Mouse (Mus musculus): ENCODE data around the gene Rfx4.

DNA sequence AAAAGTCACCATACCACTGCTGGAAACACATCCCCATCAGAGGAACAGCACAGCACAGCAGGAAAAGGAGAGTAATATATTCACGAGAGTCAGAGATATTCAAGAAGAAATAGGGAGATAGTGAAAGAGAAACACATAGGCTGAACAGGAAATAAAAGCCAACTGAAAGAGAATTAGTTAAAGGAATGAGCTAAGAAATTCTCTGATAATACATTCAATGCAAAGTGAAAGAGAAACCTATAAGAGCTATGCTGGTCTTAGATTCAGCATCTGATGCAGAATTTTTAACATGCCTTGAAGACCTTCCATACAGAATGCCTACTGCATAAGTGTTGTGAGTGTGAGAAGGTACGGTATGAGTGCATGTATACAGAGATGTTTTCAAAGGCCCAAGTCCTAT lies 126.7 kb downstream of the Rfx4 start:
- TF ChIP-seq CTCF (IDR thresholded peaks at IDR 0.05; ENCODE audit: extremely low read depth, insufficient read depth, low read length) (no peak), POLR2A (IDR thresholded peaks at IDR 0.05; ENCODE audit: extremely low read depth, insufficient read depth, low read length) (no peak)

Data from cortical plate, adult 2 months (tissue).